Mouse (Mus musculus) forebrain, embryonic 15.5 days (tissue): ENCODE measurements around the gene Lrfn5. TPM values are rescaled to one million over a fixed set of nuclear protein-coding genes. Genes with fewer than 3 reads are reported as not detected.
A peak's percentile ranks its signal among the peaks of the same experiment; 100 is the strongest.

Source experiments
- ATAC-seq: fragments of 200-750 bp; cut with Nextera tagmentation; replicated peaks from 2 replicates; pipeline ENCODE4 v1.8.0; 2017; ENCODE audit warnings: mild to moderate bottlenecking, moderate TSS enrichment, moderate library complexity
- H3K27ac ChIP-seq: fragments of 300-500 bp; sonication (generic); replicated peaks from 2 replicates; pipeline ENCODE4 v1.5.1; 2015; ENCODE audit warnings: mild to moderate bottlenecking, inconsistent platforms
- H3K27me3 ChIP-seq: fragments of 300-500 bp; sonication (generic); 2 replicates; pipeline ENCODE4 v1.6.1; 2015; ENCODE audit warnings: inconsistent platforms
- H3K36me3 ChIP-seq: fragments of 300-500 bp; sonication (generic); 2 replicates; pipeline ENCODE4 v1.6.1; 2015; ENCODE audit warnings: mild to moderate bottlenecking, inconsistent platforms
- H3K4me1 ChIP-seq: fragments of 300-500 bp; sonication (generic); 2 replicates; pipeline ENCODE4 v1.6.1; 2015; ENCODE audit warnings: inconsistent platforms
- H3K4me2 ChIP-seq: fragments of 300-500 bp; sonication (generic); replicated peaks from 2 replicates; pipeline ENCODE4 v1.6.1; 2015; ENCODE audit warnings: mild to moderate bottlenecking, inconsistent platforms
- H3K4me3 ChIP-seq: fragments of 300-500 bp; sonication (generic); 2 replicates; pipeline ENCODE4 v1.5.1; 2015; ENCODE audit warnings: mild to moderate bottlenecking, inconsistent platforms
- H3K9ac ChIP-seq: fragments of 300-500 bp; sonication (generic); replicated peaks from 2 replicates; pipeline ENCODE4 v1.6.1; 2015; ENCODE audit warnings: mild to moderate bottlenecking, inconsistent platforms
- H3K9me3 ChIP-seq: fragments of 300-500 bp; sonication (generic); 2 replicates; pipeline ENCODE4 v1.6.1; 2016; ENCODE audit warnings: inconsistent platforms
- WGBS: fragments of 180-500 bp; shearing (Covaris S2); methylation state at CpG from one replicate; pipeline ENCODE4 v1.1.7; 2015; ENCODE audit warnings: mixed read lengths; 5-methylcytosine and 5-hydroxymethylcytosine counted together
- polyA plus RNA-seq: library from polyadenylated mRNA; unstranded; fragments of >200 nt; fragmentation: Nextera tagmentation; extraction: Ambion mirVana; gene quantifications from 2 replicates; pipeline ENCODE4 v1.2.1, GENCODE M21; 2015

The Lrfn5 gene
- polyA plus RNA-seq, 1 experiment from 2014 or later: 60.9 TPM

GRCm38 (mm10) chr12:61723158-61723557, 200.2 kb downstream of the Lrfn5 start:
- no peak for ATAC-seq
- H3K9me3 ChIP-seq: no peaks in the 10 kb centered on the region
- no peak overlapping the region for H3K4me2 ChIP-seq
- H3K4me1 ChIP-seq: no peaks in the 10 kb centered on the region
- H3K36me3 ChIP-seq: no peaks in the 10 kb centered on the region
- no peak overlapping the region for H3K4me3 ChIP-seq
- H3K9ac ChIP-seq: no peak overlapping the region
- no peak overlapping the region for H3K27ac ChIP-seq
- H3K27me3 ChIP-seq: no peaks in the 10 kb centered on the region

- WGBS: 56% methylated on average over 4 of the region's 4 CpGs
- no peak overlapping the region for H3K9ac ChIP-seq
- 0 out of 2 replicates have a peak, but pooled peaks have one; percentile 41 for ATAC-seq
- H3K4me2 ChIP-seq: no peak overlapping the region
- no peaks in the 10 kb centered on the region for H3K36me3 ChIP-seq
- no peaks in the 10 kb centered on the region for H3K4me1 ChIP-seq
- 0 out of 2 replicates have a peak overlapping the region, but pooled peaks have one; percentile 31 for H3K27ac ChIP-seq
- H3K27me3 ChIP-seq: no peaks in the 10 kb centered on the region
- no peaks in the 10 kb centered on the region for H3K9me3 ChIP-seq
- no peak overlapping the region for H3K4me3 ChIP-seq
These were observed 284.2 kb downstream of the Lrfn5 start for GRCm38 (mm10) chr12:61807073-61807605.

- WGBS: 94% methylated on average over 5 of the region's 5 CpGs
- Histone ChIP-seq H3K4me1 (no peaks in the 10 kb centered on the region), H3K9me3 (no peaks in the 10 kb centered on the region), H3K4me3 (no peak overlapping the region), H3K4me2 (no peak overlapping the region), H3K27me3 (no peaks in the 10 kb centered on the region), H3K9ac (no peak overlapping the region), H3K27ac (no peak overlapping the region), H3K36me3 (no peaks in the 10 kb centered on the region)
- no peak for ATAC-seq
These were observed 300.7 kb downstream of the Lrfn5 start for GRCm38 (mm10) chr12:61823601-61824000.

DNA sequence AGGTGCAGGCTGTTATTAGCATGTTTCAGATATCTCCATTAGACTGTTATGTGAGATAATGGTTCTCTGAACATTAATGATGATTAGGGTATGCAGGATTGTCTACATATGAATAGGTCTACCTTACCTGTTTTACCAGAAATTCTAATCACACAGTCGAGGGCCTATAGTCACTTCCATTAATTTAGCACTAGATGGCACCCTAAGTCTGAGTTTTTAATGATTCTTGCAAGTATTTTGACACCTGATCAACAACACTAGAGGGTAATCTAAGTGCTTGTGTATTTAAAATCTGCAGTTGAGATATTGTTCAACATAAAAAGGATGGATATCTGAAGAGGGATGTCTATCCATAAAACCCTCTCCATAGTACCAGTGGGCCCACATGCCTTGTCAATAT, 303.4 kb downstream of the Lrfn5 start:
- WGBS: 13% methylated on average over 1 of the region's 1 CpGs
- H3K27me3 ChIP-seq: no peaks in the 10 kb centered on the region
- no peak overlapping the region for H3K27ac ChIP-seq

GRCm38 (mm10) chr12:61842599-61843291, 319.8 kb downstream of the Lrfn5 start:
- peak overlapping the region; percentile 47; the same call in 1 of the 2 replicates for H3K27ac ChIP-seq
- WGBS: 70% methylated on average over 9 of the region's 9 CpGs
- no peak overlapping the region for H3K4me2 ChIP-seq
- no peak overlapping the region for H3K9ac ChIP-seq
- H3K27me3 ChIP-seq: no peaks in the 10 kb centered on the region
- no peak overlapping the region for H3K4me3 ChIP-seq
- peaks cover 4% of the 10 kb centered on the region; the same call in 1 of the 2 replicates for H3K4me1 ChIP-seq
- no peaks in the 10 kb centered on the region for H3K36me3 ChIP-seq
- peak; percentile 57 for ATAC-seq
- no peaks in the 10 kb centered on the region for H3K9me3 ChIP-seq

More for the DNA sequence above, 303.4 kb downstream of the Lrfn5 start:
- Histone ChIP-seq H3K4me1 (no peaks in the 10 kb centered on the region), H3K4me3 (no peak overlapping the region), H3K9me3 (no peaks in the 10 kb centered on the region), H3K4me2 (no peak overlapping the region), H3K9ac (no peak overlapping the region), H3K36me3 (no peaks in the 10 kb centered on the region)
- ATAC-seq: no peak

GRCm38 (mm10) chr12:61854183-61854582, 331.2 kb downstream of the Lrfn5 start:
- no peaks in the 10 kb centered on the region for H3K9me3 ChIP-seq
- H3K4me3 ChIP-seq: no peak overlapping the region
- no peak overlapping the region for H3K9ac ChIP-seq
- no peak for ATAC-seq
- H3K36me3 ChIP-seq: no peaks in the 10 kb centered on the region
- no peak overlapping the region for H3K27ac ChIP-seq
- H3K4me2 ChIP-seq: no peak overlapping the region
- no peaks in the 10 kb centered on the region for H3K4me1 ChIP-seq
- no peaks in the 10 kb centered on the region for H3K27me3 ChIP-seq
- WGBS: 38% methylated on average over 1 of the region's 1 CpGs
